Mouse (Mus musculus): Measurements from ENCODE around the gene Vmn2r82. TPM values are rescaled to one million over a fixed set of nuclear protein-coding genes. Genes with fewer than 3 reads are reported as not detected.

Vmn2r82 gene
- polyA plus RNA-seq (2015; fragmentation: Illumina TruSeq; extraction: RNeasy Lipid Tissue Mini Kit (QIAGEN cat#74804); ENCODE audit: insufficient read depth, low read depth, low replicate concordance) = not detected

DNA sequence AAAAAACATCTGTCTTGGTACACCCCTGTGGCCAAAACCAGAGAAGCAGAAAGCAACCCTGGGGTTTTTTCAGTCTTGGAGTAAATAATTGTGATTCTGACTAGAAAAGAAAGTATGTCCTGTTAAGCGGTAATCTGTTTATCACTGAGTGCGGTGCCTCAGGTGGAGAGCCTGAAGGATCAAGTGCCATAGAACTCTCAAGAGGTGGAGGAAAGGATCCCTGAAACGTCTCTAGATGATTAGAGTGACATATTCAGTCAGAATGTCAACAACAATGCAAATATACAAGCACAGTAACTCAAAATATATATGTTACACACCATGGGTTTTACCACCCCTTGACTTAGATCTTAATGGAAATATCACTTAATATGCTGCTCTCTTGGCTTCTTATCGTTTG is at the start of gene Vmn2r82:
Gene Vmn2r82 (plus strand): TSS at position 301 of the 400 bp plus-strand sequence.

Other genes with a start within 250 kb of the Vmn2r82 start
- gene Vmn2r80, start 207.8 kb upstream of the Vmn2r82 start, polyA plus RNA-seq (2015; fragmentation: Illumina TruSeq; extraction: RNeasy Lipid Tissue Mini Kit (QIAGEN cat#74804); ENCODE audit: insufficient read depth, low read depth, low replicate concordance) = not detected
- gene Vmn2r81, start 108.8 kb upstream of the Vmn2r82 start, polyA plus RNA-seq (2015; fragmentation: Illumina TruSeq; extraction: RNeasy Lipid Tissue Mini Kit (QIAGEN cat#74804); ENCODE audit: insufficient read depth, low read depth, low replicate concordance) = not detected
- not detected for gene Vmn2r83, start 112.2 kb downstream of the Vmn2r82 start, polyA plus RNA-seq (2015; fragmentation: Illumina TruSeq; extraction: RNeasy Lipid Tissue Mini Kit (QIAGEN cat#74804); ENCODE audit: insufficient read depth, low read depth, low replicate concordance)
- gene Plpp2, start 177.3 kb downstream of the Vmn2r82 start, polyA plus RNA-seq (2015; fragmentation: Illumina TruSeq; extraction: RNeasy Lipid Tissue Mini Kit (QIAGEN cat#74804); ENCODE audit: insufficient read depth, low read depth, low replicate concordance) = 7.3 TPM
- gene Mier2, start 198.7 kb downstream of the Vmn2r82 start, polyA plus RNA-seq (2015; fragmentation: Illumina TruSeq; extraction: RNeasy Lipid Tissue Mini Kit (QIAGEN cat#74804); ENCODE audit: insufficient read depth, low read depth, low replicate concordance) = 10.7 TPM
- not detected for gene Theg, start 230.8 kb downstream of the Vmn2r82 start, polyA plus RNA-seq (2015; fragmentation: Illumina TruSeq; extraction: RNeasy Lipid Tissue Mini Kit (QIAGEN cat#74804); ENCODE audit: insufficient read depth, low read depth, low replicate concordance)

Measured in pancreas, adult 10 weeks (tissue).